Mouse (Mus musculus) megakaryocyte progenitor cell, adult 5-6 weeks (primary cell): ENCODE measurements around the gene Icmt. TPM values are rescaled to one million over a fixed set of nuclear protein-coding genes. Genes with fewer than 3 reads are reported as not detected.

Experiments
- ATAC-seq: replicated peaks from 2 replicates; pipeline ENCODE4 v1.8.0; 2016; ENCODE audit warnings: mild to moderate bottlenecking, moderate TSS enrichment, inconsistent platforms; ENCODE audit not compliant: poor library complexity
- total RNA-seq, 2 experiments: library from RNA; stranded (forward) in 1 of 2; stranded (reverse) in 1 of 2; fragments of 157-497, 149-512 nt in 1 of 2; fragments of 200-1000 nt in 1 of 2; gene quantifications; 2 replicates each; pipeline versions ENCODE4 v1.2.3 to v1.2.4; 2015 to 2017

Gene Icmt
- total RNA-seq, 2 experiments from 2014 or later: 11.5 to 12.1 TPM

- no peak for ATAC-seq
Observed at GRCm38 (mm10) chr4:152273621-152274236, 23.3 kb upstream of the Icmt start, which contains the start of gene Gpr153. Gene Gpr153 (plus strand): TSS chr4:152274232.

GRCm38 (mm10) chr4:152274681-152275131 lies 22.3 kb upstream of the Icmt start:
- peak; percentile 51 for ATAC-seq

- peak; percentile 43; the same call in 1 of the 2 replicates for ATAC-seq
Observed at GRCm38 (mm10) chr4:152276389-152277347, 20.4 kb upstream of the Icmt start.

GRCm38 (mm10) chr4:152277916-152278315 lies 19.1 kb upstream of the Icmt start:
- ATAC-seq: no peak

GRCm38 (mm10) chr4:152278986-152279385 lies 18.0 kb upstream of the Icmt start:
- ATAC-seq: no peak

- no peak for ATAC-seq
Observed at GRCm38 (mm10) chr4:152281601-152282000, 15.4 kb upstream of the Icmt start.

GRCm38 (mm10) chr4:152282721-152283120 lies 14.3 kb upstream of the Icmt start:
- no peak for ATAC-seq

- peak; percentile 81 for ATAC-seq
Observed at GRCm38 (mm10) chr4:152283186-152283950, 13.7 kb upstream of the Icmt start.

GRCm38 (mm10) chr4:152285505-152285904 lies 11.5 kb upstream of the Icmt start:
- ATAC-seq: no peak

- peak; percentile 32 for ATAC-seq
Observed at GRCm38 (mm10) chr4:152286183-152286582, 10.8 kb upstream of the Icmt start.

GRCm38 (mm10) chr4:152286887-152287286 lies 10.1 kb upstream of the Icmt start:
- peak; percentile 64 for ATAC-seq

- no peak for ATAC-seq
Observed at GRCm38 (mm10) chr4:152287317-152288120, 9.5 kb upstream of the Icmt start.

GRCm38 (mm10) chr4:152288398-152288945 lies 8.6 kb upstream of the Icmt start:
- no peak for ATAC-seq

GRCm38 (mm10) chr4:152290385-152290784 lies 6.6 kb upstream of the Icmt start:
- no peak for ATAC-seq

- ATAC-seq: no peak
Observed at GRCm38 (mm10) chr4:152290991-152291390, 6.0 kb upstream of the Icmt start.

GRCm38 (mm10) chr4:152291562-152291961 lies 5.5 kb upstream of the Icmt start, which contains the start of gene Hes3:
Gene Hes3 (minus strand): TSS chr4:152291662.
- ATAC-seq: no peak

GRCm38 (mm10) chr4:152292102-152292765 lies 4.8 kb upstream of the Icmt start:
- no peak for ATAC-seq

- ATAC-seq: no peak
Observed at GRCm38 (mm10) chr4:152294188-152294929, 2.7 kb upstream of the Icmt start.

- ATAC-seq: peak; percentile 55
Observed at GRCm38 (mm10) chr4:152295916-152296315, 1.1 kb upstream of the Icmt start.
